Mouse (Mus musculus): ENCODE measurements around the gene Smim5. TPM values are rescaled to one million over a fixed set of nuclear protein-coding genes. Genes with fewer than 3 reads are reported as not detected.

The Smim5 gene
- polyA plus RNA-seq, 1 experiment: 10.8 TPM

- Histone ChIP-seq H3K4me1 (ENCODE audit: control insufficient read depth, insufficient read depth, low read length) (no peaks in the 10 kb centered on the region), H3K4me3 (replicated peaks; ENCODE audit: extremely low read depth, low read depth, low read length) (no peak overlapping the region)
- TF ChIP-seq CTCF (IDR thresholded peaks at IDR 0.05; ENCODE audit: insufficient read depth, low read length) (peak; percentile 37; the same call in 1 of the 2 replicates), POLR2A (IDR thresholded peaks at IDR 0.05; ENCODE audit: borderline replicate concordance, extremely low read depth, low read depth, low read length) (no peak)
- WGBS: 30% methylated on average over 6 of the region's 6 CpGs
- peak; percentile 55 for DNase-seq
These were observed 40.0 kb downstream of the Smim5 start for GRCm38 (mm10) chr11:115939690-115940329.

- Histone ChIP-seq H3K4me1 (ENCODE audit: control insufficient read depth, insufficient read depth, low read length) (no peaks in the 10 kb centered on the region), H3K4me3 (replicated peaks; ENCODE audit: extremely low read depth, low read depth, low read length) (no peak overlapping the region)
- no peak for DNase-seq
- 0 out of 2 replicates have a peak, but pooled peaks have one; percentile 15 for TF ChIP-seq CTCF (IDR thresholded peaks at IDR 0.05; ENCODE audit: insufficient read depth, low read length)
- no peak for TF ChIP-seq POLR2A (IDR thresholded peaks at IDR 0.05; ENCODE audit: borderline replicate concordance, extremely low read depth, low read depth, low read length)
- 72% methylated on average over 7 of the region's 7 CpGs for WGBS
These were observed 42.2 kb downstream of the Smim5 start for GRCm38 (mm10) chr11:115941980-115942379.

GRCm38 (mm10) chr11:115945247-115945646 lies 45.5 kb downstream of the Smim5 start:
- TF ChIP-seq CTCF (IDR thresholded peaks at IDR 0.05; ENCODE audit: insufficient read depth, low read length) (no peak), POLR2A (IDR thresholded peaks at IDR 0.05; ENCODE audit: borderline replicate concordance, extremely low read depth, low read depth, low read length) (no peak)
- Histone ChIP-seq H3K4me3 (replicated peaks; ENCODE audit: extremely low read depth, low read depth, low read length) (no peak overlapping the region), H3K4me1 (ENCODE audit: control insufficient read depth, insufficient read depth, low read length) (no peaks in the 10 kb centered on the region)
- WGBS: 88% methylated on average over 8 of the region's 8 CpGs
- DNase-seq: no peak

GRCm38 (mm10) chr11:115946221-115946828 lies 46.6 kb downstream of the Smim5 start:
- no peak for DNase-seq
- WGBS: 60% methylated on average over 9 of the region's 9 CpGs
- H3K4me3 ChIP-seq (replicated peaks; ENCODE audit: extremely low read depth, low read depth, low read length): no peak overlapping the region
- TF ChIP-seq CTCF (IDR thresholded peaks at IDR 0.05; ENCODE audit: insufficient read depth, low read length) (no peak), POLR2A (IDR thresholded peaks at IDR 0.05; ENCODE audit: borderline replicate concordance, extremely low read depth, low read depth, low read length) (no peak)
- no peaks in the 10 kb centered on the region for H3K4me1 ChIP-seq (ENCODE audit: control insufficient read depth, insufficient read depth, low read length)

- no peak overlapping the region for H3K4me3 ChIP-seq (replicated peaks; ENCODE audit: extremely low read depth, low read depth, low read length)
- WGBS: 91% methylated on average over 9 of the region's 9 CpGs
- no peaks in the 10 kb centered on the region for H3K4me1 ChIP-seq (ENCODE audit: control insufficient read depth, insufficient read depth, low read length)
These were observed 48.5 kb downstream of the Smim5 start for GRCm38 (mm10) chr11:115948316-115948715.

GRCm38 (mm10) chr11:115950719-115951118 lies 51.0 kb downstream of the Smim5 start:
- peaks cover 8% of the 10 kb centered on the region for H3K4me1 ChIP-seq (ENCODE audit: control insufficient read depth, insufficient read depth, low read length)
- 91% methylated on average over 2 of the region's 2 CpGs for WGBS
- TF ChIP-seq CTCF (IDR thresholded peaks at IDR 0.05; ENCODE audit: insufficient read depth, low read length): no peak
- TF ChIP-seq POLR2A (IDR thresholded peaks at IDR 0.05; ENCODE audit: borderline replicate concordance, extremely low read depth, low read depth, low read length): no peak
- H3K4me3 ChIP-seq (replicated peaks; ENCODE audit: extremely low read depth, low read depth, low read length): no peak overlapping the region
- DNase-seq: no peak

More at GRCm38 (mm10) chr11:115948316-115948715, 48.5 kb downstream of the Smim5 start:
- no peak for TF ChIP-seq POLR2A (IDR thresholded peaks at IDR 0.05; ENCODE audit: borderline replicate concordance, extremely low read depth, low read depth, low read length)
- TF ChIP-seq CTCF (IDR thresholded peaks at IDR 0.05; ENCODE audit: insufficient read depth, low read length): no peak
- no peak for DNase-seq

GRCm38 (mm10) chr11:115954712-115955111 lies 54.9 kb downstream of the Smim5 start:
- no peak for DNase-seq
- Histone ChIP-seq H3K4me3 (replicated peaks; ENCODE audit: extremely low read depth, low read depth, low read length) (no peak overlapping the region), H3K4me1 (ENCODE audit: control insufficient read depth, insufficient read depth, low read length) (peaks cover 8% of the 10 kb centered on the region)
- WGBS: 60% methylated on average over 5 of the region's 5 CpGs
- TF ChIP-seq CTCF (IDR thresholded peaks at IDR 0.05; ENCODE audit: insufficient read depth, low read length) (no peak), POLR2A (IDR thresholded peaks at IDR 0.05; ENCODE audit: borderline replicate concordance, extremely low read depth, low read depth, low read length) (no peak)

- WGBS: 46% methylated on average over 10 of the region's 10 CpGs
- DNase-seq: no peak
These were observed 55.6 kb downstream of the Smim5 start for GRCm38 (mm10) chr11:115955195-115955858.

More at GRCm38 (mm10) chr11:115955195-115955858, 55.6 kb downstream of the Smim5 start:
- H3K4me3 ChIP-seq (replicated peaks; ENCODE audit: extremely low read depth, low read depth, low read length): no peak overlapping the region
- peaks cover 8% of the 10 kb centered on the region for H3K4me1 ChIP-seq (ENCODE audit: control insufficient read depth, insufficient read depth, low read length)
- no peak for TF ChIP-seq CTCF (IDR thresholded peaks at IDR 0.05; ENCODE audit: insufficient read depth, low read length)
- TF ChIP-seq POLR2A (IDR thresholded peaks at IDR 0.05; ENCODE audit: borderline replicate concordance, extremely low read depth, low read depth, low read length): no peak

Other genes with a start within 250 kb of the Smim5 start
- 38.3 and 46.6 TPM in 2 replicates for gene Grb2, start 191.4 kb upstream of the Smim5 start, polyA plus RNA-seq (2012; rRNA removed)
- gene Tmem94, start 134.5 kb upstream of the Smim5 start, polyA plus RNA-seq (2012; rRNA removed): 100.0 and 107 TPM in 2 replicates
- gene Caskin2, start 86.3 kb upstream of the Smim5 start, polyA plus RNA-seq (2012; rRNA removed): 105 and 144 TPM in 2 replicates
- 28.9 and 31.3 TPM in 2 replicates for gene Tsen54, start 85.2 kb upstream of the Smim5 start, polyA plus RNA-seq (2012; rRNA removed)
- 91.8 and 94.0 TPM in 2 replicates for gene Llgl2, start 75.9 kb upstream of the Smim5 start, polyA plus RNA-seq (2012; rRNA removed)
- 5.4 and 7.9 TPM in 2 replicates for gene Myo15b, start 41.6 kb upstream of the Smim5 start, polyA plus RNA-seq (2012; rRNA removed)
- gene Smim6, start 12.1 kb downstream of the Smim5 start, polyA plus RNA-seq (2012; rRNA removed): 8.5 and 9.1 TPM in 2 replicates
- 18.8 and 23.0 TPM in 2 replicates for gene Sap30bp, start 33.3 kb downstream of the Smim5 start, polyA plus RNA-seq (2012; rRNA removed)
- 14.5 and 18.0 TPM in 2 replicates for gene Recql5, start 33.5 kb downstream of the Smim5 start, polyA plus RNA-seq (2012; rRNA removed)
- 11.0 and 14.7 TPM in 2 replicates for gene Itgb4, start 74.7 kb downstream of the Smim5 start, polyA plus RNA-seq (2012; rRNA removed)
- gene Galk1, start 112.8 kb downstream of the Smim5 start, polyA plus RNA-seq (2012; rRNA removed): 49.5 and 57.1 TPM in 2 replicates
- gene H3f3b, start 128.0 kb downstream of the Smim5 start, polyA plus RNA-seq (2012; rRNA removed): 223 and 243 TPM in 2 replicates
- 48.6 and 54.0 TPM in 2 replicates for gene Unk, start 130.4 kb downstream of the Smim5 start, polyA plus RNA-seq (2012; rRNA removed)
- gene Unc13d, start 178.0 kb downstream of the Smim5 start, polyA plus RNA-seq (2012; rRNA removed): 51.6 and 56.4 TPM in 2 replicates
- gene Wbp2, start 187.0 kb downstream of the Smim5 start, polyA plus RNA-seq (2012; rRNA removed): 257 and 267 TPM in 2 replicates
- gene Trim47, start 227.2 kb downstream of the Smim5 start, polyA plus RNA-seq (2012; rRNA removed): 44.6 and 55.5 TPM in 2 replicates
- 17.3 and 21.4 TPM in 2 replicates for gene Trim65, start 231.2 kb downstream of the Smim5 start, polyA plus RNA-seq (2012; rRNA removed)
- 32.9 and 41.3 TPM in 2 replicates for gene Mrpl38, start 238.9 kb downstream of the Smim5 start, polyA plus RNA-seq (2012; rRNA removed)

Data from lung, adult 2 months (tissue).